Mouse (Mus musculus): ENCODE measurements around the gene Srek1ip1.

Srek1ip1 gene

GRCm38 (mm10) chr13:104843295-104844089, 51.2 kb downstream of the Srek1ip1 start:
- DNase-seq: no peak

DNA sequence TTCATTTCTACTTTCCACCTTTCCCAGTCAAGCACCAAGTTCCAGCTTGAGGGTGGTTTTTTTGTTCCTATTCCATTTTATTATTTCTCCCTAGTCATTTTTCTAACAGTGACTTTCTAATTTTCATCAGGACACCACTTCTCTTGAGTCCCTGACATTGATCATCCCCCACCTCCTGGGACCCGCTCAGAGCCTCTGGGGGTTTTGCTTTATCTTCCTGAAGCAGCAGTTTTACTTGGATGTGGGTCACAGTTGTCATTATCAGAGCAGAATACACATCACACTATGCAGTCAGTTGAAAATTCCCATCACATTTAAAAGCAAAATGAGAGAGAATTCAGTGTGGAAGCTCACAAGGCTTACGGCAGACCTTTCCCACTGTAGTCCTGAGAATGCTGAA, 61.4 kb downstream of the Srek1ip1 start:
- no peak for DNase-seq

GRCm38 (mm10) chr13:104863127-104863979, 71.1 kb downstream of the Srek1ip1 start, which contains the start of gene Shisal2b:
Gene Shisal2b (minus strand): TSS chr13:104863893.
- peak; percentile 21 for DNase-seq

DNA sequence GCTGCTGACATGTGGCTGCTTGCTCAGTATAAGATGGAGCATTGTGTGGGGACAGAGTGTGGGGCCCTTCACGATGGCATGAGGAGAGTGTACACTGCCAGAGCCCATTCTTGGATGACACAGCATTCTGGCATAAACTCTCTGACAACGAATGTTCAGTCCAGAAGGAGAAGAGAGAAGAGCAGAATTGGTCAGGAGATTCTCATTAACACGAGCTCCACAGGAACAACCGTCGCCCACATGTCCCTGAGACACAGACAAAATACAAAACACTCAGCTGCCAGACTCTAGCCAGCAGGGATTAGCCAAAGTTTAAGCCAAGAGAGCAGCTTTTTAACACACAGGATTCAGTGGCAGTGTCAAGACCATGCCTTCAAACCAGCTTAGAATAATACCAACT, 74.4 kb downstream of the Srek1ip1 start:
- DNase-seq: no peak

DNA sequence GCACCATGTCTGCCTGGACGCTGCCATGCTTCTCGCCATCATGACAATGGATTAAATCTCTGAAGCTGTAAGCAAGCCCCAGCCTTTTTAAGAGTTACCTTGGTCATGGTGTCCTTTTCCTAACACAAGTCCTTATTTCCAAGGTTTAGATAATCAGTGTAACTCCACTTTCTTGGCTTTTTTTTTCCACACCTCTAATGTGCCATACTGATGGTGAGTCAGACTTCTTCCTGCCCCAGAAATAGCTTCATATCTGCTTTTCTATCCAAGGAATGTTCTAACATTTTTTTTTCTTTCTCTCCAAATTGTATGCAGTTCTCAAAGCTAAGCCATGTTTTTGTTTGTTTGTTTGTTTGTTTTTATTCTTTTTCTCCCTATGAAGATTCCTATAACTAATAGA, 77.6 kb downstream of the Srek1ip1 start:
- no peak for DNase-seq

DNA sequence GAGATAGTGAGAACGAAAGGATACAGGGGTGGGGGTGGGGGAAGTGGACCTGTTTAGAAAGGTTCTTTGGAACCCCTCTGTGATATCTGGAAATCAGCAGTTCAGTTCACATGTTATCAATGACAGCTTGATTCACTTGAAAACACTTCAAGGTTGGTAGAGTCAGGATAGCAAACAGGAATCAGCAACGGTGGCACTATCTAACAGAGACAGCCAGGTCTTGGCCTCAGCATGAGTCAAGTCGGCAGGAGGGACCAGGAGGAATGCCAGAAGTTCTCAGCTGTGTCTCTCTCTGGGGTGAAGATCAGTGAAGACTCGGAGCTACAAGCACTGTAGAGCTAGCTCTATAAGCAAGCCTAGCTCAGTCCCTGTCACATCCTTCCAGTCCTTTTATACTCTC, 86.2 kb downstream of the Srek1ip1 start:
- DNase-seq: no peak

DNA sequence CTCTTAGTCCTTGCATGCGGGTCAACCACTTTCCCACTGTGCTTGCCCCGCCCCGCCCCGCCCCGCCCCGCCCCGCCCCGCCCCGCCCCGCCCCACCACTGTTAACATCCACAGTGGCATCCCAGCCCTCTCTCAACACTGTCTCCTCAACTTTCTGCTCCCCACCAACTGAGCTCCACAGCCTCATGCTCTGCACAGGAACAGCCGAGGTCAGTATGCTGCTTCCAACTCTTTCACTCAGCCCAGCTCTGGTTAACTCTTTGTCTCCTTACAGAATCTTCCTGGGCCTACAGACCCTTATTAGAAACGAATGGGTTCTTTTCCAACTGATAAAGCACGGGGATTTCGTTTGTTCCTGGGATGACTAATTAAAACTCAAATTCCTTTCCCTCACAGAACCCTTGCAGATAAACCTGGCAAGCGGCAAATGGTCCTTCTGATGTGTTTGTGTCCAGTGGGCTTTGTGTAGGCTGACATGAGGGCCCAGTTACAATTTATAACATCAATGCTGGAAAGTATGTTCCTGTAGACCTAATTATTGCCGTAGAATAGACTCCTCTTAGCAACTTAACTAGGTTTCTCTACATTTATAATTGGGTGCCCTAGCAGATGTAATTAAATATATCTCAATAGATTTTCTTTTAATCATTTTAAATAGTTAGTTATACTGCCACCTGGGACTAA, 91.4 kb downstream of the Srek1ip1 start:
- no peak for DNase-seq

DNA sequence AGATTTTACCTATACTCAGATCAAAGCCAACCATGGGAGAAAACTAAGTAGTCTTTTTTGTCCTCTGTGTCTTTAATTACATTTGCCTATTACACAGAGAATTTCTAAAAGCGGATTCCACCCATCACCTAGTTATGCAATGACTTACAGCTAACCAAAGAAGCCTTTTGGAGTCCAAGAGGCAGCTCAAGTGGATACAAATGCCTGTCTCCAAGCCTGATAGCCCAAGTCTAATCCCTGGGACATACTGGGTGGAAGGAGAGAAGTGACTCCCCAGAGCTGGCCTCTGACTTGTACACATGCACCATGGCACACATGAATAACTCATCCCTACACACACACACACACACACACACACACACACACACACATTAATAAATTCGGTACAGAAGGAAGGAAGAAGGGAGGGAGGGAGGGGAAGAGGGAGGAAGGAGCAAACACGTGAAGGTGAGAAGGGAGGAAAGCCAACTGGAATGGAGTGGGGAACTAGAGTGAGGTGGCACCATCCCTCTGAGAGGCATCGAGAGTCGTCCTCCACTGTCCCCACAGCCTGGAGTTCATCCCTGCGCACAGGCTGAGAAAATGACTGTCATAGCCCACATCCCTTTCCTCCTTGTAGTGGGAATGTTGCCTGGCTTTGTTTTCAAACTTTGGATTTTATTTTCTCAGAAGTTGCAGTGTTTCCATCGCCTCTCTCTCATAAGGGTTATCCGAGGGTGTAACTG, 94.2 kb downstream of the Srek1ip1 start:
- no peak for DNase-seq

All from lung, postnatal 10 days (tissue).